In the genomic region with DNA sequence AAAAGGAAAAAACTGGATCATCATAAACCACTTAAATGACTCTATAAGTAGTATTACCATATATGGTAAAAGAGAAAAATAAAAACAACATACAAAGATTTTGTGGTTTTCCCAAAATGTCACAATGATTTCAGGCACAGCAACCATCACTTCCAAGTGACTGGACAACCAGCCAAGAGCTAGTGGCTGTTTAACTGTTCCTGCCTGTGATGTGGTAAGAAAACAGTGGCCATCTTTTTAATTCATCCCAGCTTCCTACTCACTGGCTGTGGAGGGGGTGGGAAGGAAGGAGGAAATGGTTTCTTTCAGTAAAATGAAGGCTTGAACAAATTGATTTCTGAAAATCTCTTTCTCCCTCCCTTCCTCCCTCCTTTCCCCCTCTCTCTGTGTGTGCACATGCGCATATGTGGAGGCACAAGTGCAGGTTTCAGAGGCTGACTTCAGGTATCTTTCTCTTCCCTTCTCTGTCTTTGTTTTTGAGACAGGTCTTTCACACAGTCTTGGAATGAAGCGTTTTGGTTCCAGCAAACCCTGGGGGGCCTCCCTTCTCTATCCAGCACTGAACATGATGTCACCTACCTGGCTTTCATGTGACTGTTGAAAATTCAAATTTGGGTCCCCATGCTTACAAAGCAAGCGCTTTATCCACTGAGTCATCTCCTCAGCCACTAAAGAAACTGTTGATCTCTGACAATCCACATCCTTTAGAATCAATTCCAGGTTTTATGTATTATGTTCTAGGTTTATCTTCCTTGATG, we compare ENCODE assay signal across 29 mouse cellular contexts.
DNase-seq lines count a peak whose midpoint lies in the region; ATAC-seq lines count a peak whose summit lies in the region.
"Had no signal": no experiment of that assay in that cellular context is flagged by ENCODE, and none has a peak within 500 bp of the region (broad histone marks: within the 10 kb centered on the region; RNA-seq: fewer than 3 reads in every experiment).

No protein-coding gene starts in this region.

- DNase-seq in lung, adult 18-20 months = no peak
- DNase-seq in CD4-positive, CD25-positive, alpha-beta regulatory T cell, adult 2 months (ENCODE audit: low read depth, low spot score) = peak; percentile 44
- peak; percentile 37 for DNase-seq in induced T-regulatory cell, adult 2 months (ENCODE audit: low read depth)
- DNase-seq in retina, embryonic 14.5 days (ENCODE audit: low spot score) = no peak
- DNase-seq in thymus, postnatal 36 days = no peak
- DNase-seq in thymus, postnatal 10 days (ENCODE audit: low spot score in 2 of 2) = no peak
- DNase-seq: adrenal gland, adult 2 months; B cell, adult 2 months; cerebellum, adult 2 months; cerebellum, postnatal 36 days; kidney, postnatal 14 days; left cerebral cortex, postnatal 4 days; liver; liver, postnatal 0 days; midbrain, embryonic 14.5 days; retina, postnatal 1 day; right cerebral cortex, postnatal 4 days; thymus, postnatal 14 days had no signal

- H3K4me1 ChIP-seq in lung, embryonic 15.5 days = peaks cover 5% of the 10 kb centered on the region; the same call in 1 of the 2 replicates
- H3K4me1 ChIP-seq: hindbrain, embryonic 13.5 days; intestine, embryonic 15.5 days had no signal

- H3K9me3 ChIP-seq in lung, embryonic 15.5 days = no peaks in the 10 kb centered on the region
- H3K9me3 ChIP-seq: embryonic facial prominence, embryonic 12.5 days; heart, embryonic 10.5 days; hindbrain, embryonic 13.5 days; intestine, embryonic 15.5 days; megakaryocyte, embryonic 14.5 days had no signal

- H3K4me2 ChIP-seq in lung, embryonic 15.5 days = no peak overlapping the region
- H3K4me2 ChIP-seq: embryonic facial prominence, embryonic 12.5 days; hindbrain, embryonic 13.5 days; intestine, embryonic 15.5 days had no signal

- WGBS in lung, embryonic 15.5 days = 76% methylated on average over 3 of the region's 3 CpGs

- H3K36me3 ChIP-seq in lung, embryonic 15.5 days = no peaks in the 10 kb centered on the region
- H3K36me3 ChIP-seq: embryonic facial prominence, embryonic 12.5 days; heart, embryonic 10.5 days; hindbrain, embryonic 13.5 days; intestine, embryonic 15.5 days had no signal

- peak overlapping the region; percentile 4; the same call in 1 of the 2 replicates for H3K27ac ChIP-seq in lung, embryonic 15.5 days
- H3K27ac ChIP-seq: embryonic facial prominence, embryonic 12.5 days; heart, embryonic 10.5 days; hindbrain, embryonic 13.5 days; intestine, embryonic 15.5 days; layer of hippocampus, adult 2 months; left cerebral cortex, adult 2 months; stomach, postnatal 0 days had no signal

- no peak overlapping the region for H3K4me3 ChIP-seq in lung, embryonic 15.5 days
- H3K4me3 ChIP-seq: embryonic facial prominence, embryonic 12.5 days; heart, embryonic 10.5 days; hindbrain, embryonic 13.5 days; intestine, embryonic 15.5 days; layer of hippocampus, adult 2 months; left cerebral cortex, adult 2 months; megakaryocyte, embryonic 14.5 days had no signal

- H3K9ac ChIP-seq in lung, embryonic 15.5 days = no peak overlapping the region
- H3K9ac ChIP-seq: embryonic facial prominence, embryonic 12.5 days; hindbrain, embryonic 13.5 days; intestine, embryonic 15.5 days; liver, postnatal 0 days had no signal

- H3K27me3 ChIP-seq in lung, embryonic 15.5 days = no peaks in the 10 kb centered on the region
- H3K27me3 ChIP-seq: embryonic facial prominence, embryonic 12.5 days; hindbrain, embryonic 13.5 days; intestine, embryonic 15.5 days; megakaryocyte, embryonic 14.5 days had no signal

- no peak for ATAC-seq in lung, embryonic 15.5 days (ENCODE audit: borderline replicate concordance, extremely low read depth, low FRiP score, low TSS enrichment)
- ATAC-seq in activated CD4-positive, CD25-positive, alpha-beta regulatory T cell, adult 4 months = peak; percentile 9
- ATAC-seq: forebrain, embryonic 16.5 days; intestine, embryonic 15.5 days; liver, postnatal 0 days had no signal

Comparison
In these comparisons a context has a peak if more than half of its experiments do, and no peak if none do; other contexts are left out.
1. DNase-seq: peak in CD4-positive, CD25-positive, alpha-beta regulatory T cell, adult 2 months (single experiment) and induced T-regulatory cell, adult 2 months (single experiment); none in lung, adult 18-20 months (0 of 2), retina, embryonic 14.5 days (single experiment), thymus, postnatal 36 days (0 of 2) and thymus, postnatal 10 days (0 of 2).